Mouse (Mus musculus) layer of hippocampus, postnatal 25 days (tissue): ENCODE measurements around the gene Spata25. TPM values are rescaled to one million over a fixed set of nuclear protein-coding genes. Genes with fewer than 3 reads are reported as not detected.
A peak's percentile ranks its signal among the peaks of the same experiment; 100 is the strongest.
"Not testable (repeated sequence)": the region's sequence is repeated elsewhere in the genome, so short reads cannot be mapped to it uniquely, and the experiment has no call there.

Experiments used
- DNase-seq, 2 experiments: peaks; one replicate each; pipeline ENCODE4 v3.0.0; 2022; ENCODE audit warnings: mixed read lengths in 2 of 2, low spot score in 1 of 2; ENCODE audit errors: extremely low spot score in 1 of 2
- total RNA-seq, 2 experiments: library from RNA; stranded (reverse); gene quantifications; 2 replicates each; pipeline ENCODE4 v1.2.3; 2021

Gene Spata25
- total RNA-seq, 2 experiments from 2014 or later = not detected

GRCm38 (mm10) chr2:164856309-164857100 is 28.2 kb upstream of the Spata25 start:
- DNase-seq = no peak

- DNase-seq = not testable (repeated sequence)
Observed at GRCm38 (mm10) chr2:164855572-164855971, 27.2 kb upstream of the Spata25 start.

DNA sequence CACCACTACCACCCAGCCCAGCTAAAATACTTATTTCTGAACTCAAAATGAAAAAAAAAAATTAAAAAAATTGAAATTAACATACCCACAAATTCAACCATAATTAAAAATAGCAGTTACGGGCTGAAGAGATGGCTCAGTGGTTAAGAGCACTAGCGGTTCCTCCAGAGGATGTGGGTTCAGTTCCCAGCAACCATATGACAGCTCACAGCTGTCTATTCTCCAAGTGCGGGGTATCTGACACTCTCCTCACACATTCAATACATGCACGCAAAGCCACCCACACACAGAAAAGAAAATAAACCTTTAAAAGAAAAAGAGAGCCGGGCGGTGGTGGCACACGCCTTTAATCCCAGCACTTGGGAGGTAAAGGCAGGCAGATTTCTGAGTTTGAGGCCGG is 21.7 kb upstream of the Spata25 start:
- DNase-seq = no peak

GRCm38 (mm10) chr2:164845782-164846181 is 17.4 kb upstream of the Spata25 start:
- DNase-seq = no peak

DNA sequence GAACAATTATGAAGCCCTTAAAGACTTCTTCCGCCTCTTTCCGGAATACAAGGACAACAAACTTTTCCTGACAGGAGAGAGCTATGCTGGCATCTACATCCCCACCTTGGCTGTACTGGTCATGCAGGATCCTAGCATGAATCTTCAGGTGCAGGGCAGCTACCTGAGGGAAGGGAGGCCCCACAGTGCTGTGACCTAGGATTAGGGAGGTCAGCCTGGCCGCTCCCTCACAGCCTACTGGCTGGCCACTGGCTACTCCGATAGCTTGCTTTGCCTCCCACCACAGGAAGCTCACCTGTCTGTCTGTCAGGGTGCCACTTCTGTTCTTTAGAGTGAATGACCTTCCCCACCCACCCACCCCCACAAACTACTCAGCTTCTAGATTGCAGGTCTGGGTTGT is 6.8 kb upstream of the Spata25 start:
- DNase-seq = no peak

GRCm38 (mm10) chr2:164834531-164834930 is 6.2 kb upstream of the Spata25 start:
- DNase-seq = no peak

- peak; percentile 87 to 93 for DNase-seq
Observed at GRCm38 (mm10) chr2:164833314-164833959, 5.1 kb upstream of the Spata25 start, which contains the start of gene Neurl2. Gene Neurl2 (minus strand): TSS chr2:164833456.

DNA sequence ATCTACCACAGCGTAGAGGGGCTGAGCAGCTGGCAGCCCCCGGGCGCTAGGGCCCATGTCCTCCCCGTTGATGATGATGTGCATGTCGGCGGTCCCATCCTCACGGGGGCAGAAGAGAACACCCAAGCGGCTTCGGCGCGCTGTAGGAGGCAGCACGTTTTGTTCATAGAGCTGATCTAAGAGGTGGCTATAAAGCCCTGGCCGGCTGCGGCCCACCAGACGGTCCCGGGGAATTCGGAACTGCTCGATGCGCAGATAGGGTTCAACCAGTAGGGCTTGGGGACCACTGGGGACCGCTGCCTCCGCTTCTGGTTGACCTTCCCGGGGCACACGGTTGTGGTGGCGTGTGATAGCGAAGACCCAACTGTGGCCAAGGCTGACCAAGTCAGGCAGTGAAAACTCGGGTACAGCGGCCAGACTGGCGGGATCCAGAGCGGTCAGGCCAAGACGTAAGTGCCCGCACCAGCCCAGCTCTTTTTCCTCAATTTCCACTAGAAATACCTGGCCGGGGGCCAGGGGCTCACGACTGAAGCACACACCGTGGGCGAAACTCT is 4.5 kb upstream of the Spata25 start, which contains the start of gene Ctsa:
Gene Ctsa (plus strand): TSS at position 126 of the 554 bp plus-strand sequence.
- peak; percentile 70 for DNase-seq

- DNase-seq = no peak
Observed at GRCm38 (mm10) chr2:164832032-164832747, 3.9 kb upstream of the Spata25 start.

- no peak for DNase-seq
Observed at GRCm38 (mm10) chr2:164831029-164831428, 2.7 kb upstream of the Spata25 start.

DNA sequence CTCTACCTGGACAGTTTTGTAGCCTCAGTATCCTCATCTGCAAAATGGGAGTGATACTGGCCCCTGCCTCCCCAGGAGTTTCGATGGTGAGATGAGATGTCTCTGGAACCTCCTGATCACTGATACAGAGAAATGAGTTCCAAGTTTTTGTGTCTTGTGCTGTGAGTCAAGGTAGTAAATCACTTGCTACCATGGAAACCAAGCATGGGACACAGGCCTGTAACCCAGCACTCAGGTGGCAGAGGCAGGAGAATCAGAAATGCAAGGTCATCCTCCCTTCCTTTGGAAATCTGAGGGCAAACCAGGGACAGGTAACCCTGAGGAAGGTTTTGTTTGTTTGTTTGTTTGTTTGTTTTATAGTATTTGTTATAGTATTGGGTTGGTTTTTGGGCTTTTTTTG is 753 bp upstream of the Spata25 start:
- DNase-seq = no peak

DNA sequence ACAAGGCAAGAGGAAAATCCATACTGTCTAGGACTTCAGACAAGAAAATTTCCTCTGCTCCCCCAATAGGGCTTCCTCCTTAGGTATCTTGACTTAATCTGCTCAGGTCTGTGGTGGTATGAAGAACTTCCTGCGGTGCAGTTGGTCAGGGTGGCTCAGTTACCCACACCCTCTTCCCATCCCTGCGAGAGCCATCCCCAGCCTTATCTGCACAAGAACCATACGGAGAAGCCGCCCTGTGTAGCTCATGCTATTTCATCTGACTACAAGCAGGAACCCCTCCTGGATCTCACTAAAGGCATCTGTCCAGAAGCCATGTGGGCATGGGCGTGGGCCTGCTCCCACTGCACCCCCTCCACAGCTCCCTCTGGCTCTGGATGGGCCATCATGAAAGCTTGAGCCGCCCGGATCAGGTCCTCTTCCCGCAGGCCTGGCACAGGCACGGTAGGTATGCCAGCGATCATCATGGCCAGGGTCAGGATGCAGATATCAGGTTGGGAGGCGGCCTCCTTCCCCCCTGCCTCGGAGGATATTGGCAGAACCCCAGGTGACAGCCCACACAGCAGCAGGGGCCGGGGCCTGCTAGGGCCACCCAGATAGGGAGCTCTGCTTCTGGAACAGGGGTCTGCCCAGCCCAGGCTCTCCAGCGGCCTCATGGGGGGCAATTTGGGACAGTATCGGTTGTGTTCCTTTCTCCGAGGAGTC is 1.0 kb downstream of the Spata25 start:
- DNase-seq = no peak

- DNase-seq = no peak
Observed at GRCm38 (mm10) chr2:164825521-164825920, 2.8 kb downstream of the Spata25 start.

- DNase-seq = no peak
Observed at GRCm38 (mm10) chr2:164823969-164824368, 4.4 kb downstream of the Spata25 start.

DNA sequence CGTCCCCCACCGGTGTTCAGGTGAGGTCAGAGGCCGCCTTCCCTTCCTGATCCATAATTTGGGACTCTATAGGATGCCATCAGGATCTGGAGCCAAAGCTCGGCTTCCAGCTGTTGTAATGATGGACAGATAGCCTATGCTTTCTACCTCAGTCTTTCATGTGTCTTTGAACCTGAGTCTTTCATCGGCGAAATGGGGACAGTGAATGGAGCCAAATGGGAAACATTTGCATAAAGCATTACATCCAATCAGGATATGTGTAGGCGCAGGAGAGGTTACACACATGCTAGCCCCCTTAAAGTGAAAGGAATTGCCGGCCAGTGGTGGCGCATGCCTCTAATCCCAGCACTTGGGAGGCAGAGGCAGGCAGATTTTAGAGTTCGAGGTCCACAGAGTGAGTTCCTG is 5.2 kb downstream of the Spata25 start:
- DNase-seq = no peak

DNA sequence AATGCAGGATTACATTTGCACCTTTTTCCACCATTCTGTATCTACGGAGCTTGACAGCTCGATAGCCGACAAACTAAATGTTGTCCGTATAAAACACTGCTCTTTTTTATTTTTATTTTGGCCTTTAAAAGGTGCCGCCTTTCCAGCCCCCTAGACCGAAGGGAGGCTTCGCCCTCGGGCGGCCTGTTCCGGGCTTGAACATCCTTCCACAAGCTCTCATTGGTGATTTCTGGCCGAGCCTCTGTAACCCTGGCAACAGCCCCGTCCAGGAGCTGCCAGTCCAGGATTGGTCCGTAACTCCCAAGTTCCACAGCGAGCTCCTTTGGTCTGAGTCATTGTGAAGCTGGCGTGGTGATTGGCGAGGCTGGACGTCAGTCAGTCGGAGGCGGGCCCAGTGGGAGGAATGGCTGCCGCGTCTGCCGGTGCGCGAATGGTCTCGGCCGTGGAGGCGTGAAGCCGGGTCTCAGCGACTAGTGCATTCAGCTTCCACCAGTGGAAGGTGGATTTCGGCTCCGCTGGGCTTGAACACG is 5.6 kb downstream of the Spata25 start, which contains the start of gene Zswim1:
Gene Zswim1 (plus strand): TSS at position 51 of the 530 bp plus-strand sequence.
- DNase-seq = peak; percentile 100

- DNase-seq = no peak
Observed at GRCm38 (mm10) chr2:164821060-164821459, 7.3 kb downstream of the Spata25 start.

DNA sequence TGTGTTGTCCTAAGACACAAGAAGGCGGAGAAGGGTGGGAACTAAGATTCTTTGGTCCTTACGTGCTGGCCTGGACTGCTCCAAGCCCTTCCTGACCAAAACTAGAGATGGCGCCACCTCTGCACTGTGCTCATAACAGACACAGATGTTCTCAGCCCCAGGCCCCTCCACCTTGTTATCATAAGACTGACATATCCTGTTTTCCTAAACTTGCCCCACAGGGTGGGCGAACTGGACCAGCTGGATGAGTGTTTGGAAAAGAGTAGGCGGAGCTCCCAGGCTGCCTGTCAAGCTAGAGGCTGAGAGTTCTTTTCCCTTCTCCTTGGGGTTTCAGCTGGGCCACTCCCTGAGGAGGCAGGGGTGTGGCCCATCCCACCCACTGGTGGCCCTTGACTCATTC is 10.6 kb downstream of the Spata25 start:
- no peak for DNase-seq

GRCm38 (mm10) chr2:164817206-164817605 is 11.1 kb downstream of the Spata25 start:
- no peak for DNase-seq

- DNase-seq = no peak
Observed at GRCm38 (mm10) chr2:164815821-164816220, 12.5 kb downstream of the Spata25 start.
